Mouse (Mus musculus) subcutaneous adipose tissue, adult 2 months (tissue): Measurements from ENCODE around the gene Gspt2. TPM values are rescaled to one million over a fixed set of nuclear protein-coding genes. Genes with fewer than 3 reads are reported as not detected.

Experiments used
- polyA plus RNA-seq: library from polyadenylated mRNA; depleted of rRNA; stranded (reverse); fragments of >200 nt; gene quantifications from 2 replicates; pipeline ENCODE4 v1.2.3, GENCODE M21; 2012; ENCODE audit warnings: low replicate concordance; rRNA removed

The Gspt2 gene
- 1.3 and 2.8 TPM in 2 replicates for polyA plus RNA-seq

GRCm38 (mm10) chrX:94635961-94636563 lies at the start of gene Gspt2:
TSS of gene Gspt2 (plus strand) at chrX:94636069.

Other genes starting within 250 kb of the Gspt2 start
- gene Maged1, start 93.9 kb upstream of the Gspt2 start, polyA plus RNA-seq: 312 and 485 TPM in 2 replicates
- 3.0 and 4.7 TPM in 2 replicates for gene Zxdb, start 88.5 kb downstream of the Gspt2 start, polyA plus RNA-seq